ENCODE assay signal across 20 mouse cellular contexts in the genomic region with DNA sequence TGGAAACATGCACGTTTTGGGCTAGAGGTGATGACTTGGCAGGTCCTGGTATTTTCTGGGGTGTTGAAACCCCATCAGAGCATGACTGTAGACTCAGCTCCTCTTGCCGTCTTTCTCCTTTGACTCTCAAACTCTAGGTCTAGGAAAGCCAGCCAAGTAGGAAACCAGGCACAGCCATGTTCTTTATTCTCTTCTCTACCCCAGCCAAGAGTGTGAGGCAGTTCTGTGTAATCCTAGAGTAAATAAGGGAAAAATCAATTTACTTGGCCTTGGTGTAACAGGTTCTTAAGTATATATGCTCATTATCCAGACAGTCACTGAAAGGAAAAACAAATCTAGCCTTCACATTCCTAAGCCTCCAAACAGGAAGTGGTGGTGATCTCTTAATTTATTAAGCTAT.
"Had no signal": no experiment of that assay in that cellular context is flagged by ENCODE, and none has a peak within 500 bp of the region (broad histone marks: within the 10 kb centered on the region; RNA-seq: fewer than 3 reads in every experiment).

No protein-coding gene starts in this region.

- H3K9ac ChIP-seq: limb, embryonic 13.5 days; liver, embryonic 13.5 days; lung, embryonic 14.5 days; midbrain, embryonic 12.5 days; midbrain, embryonic 15.5 days; neural tube, embryonic 12.5 days; neural tube, embryonic 15.5 days had no signal

- H3K9me3 ChIP-seq: limb, embryonic 10.5 days; limb, embryonic 13.5 days; liver, embryonic 13.5 days; midbrain, embryonic 12.5 days; midbrain, embryonic 15.5 days; neural tube, embryonic 12.5 days; neural tube, embryonic 15.5 days had no signal

- H3K4me1 ChIP-seq: limb, embryonic 10.5 days; limb, embryonic 13.5 days; midbrain, embryonic 12.5 days; midbrain, embryonic 15.5 days; neural tube, embryonic 12.5 days; neural tube, embryonic 15.5 days had no signal

- H3K4me2 ChIP-seq: limb, embryonic 13.5 days; liver, embryonic 13.5 days; lung, embryonic 14.5 days; midbrain, embryonic 12.5 days; midbrain, embryonic 15.5 days; neural tube, embryonic 12.5 days; neural tube, embryonic 15.5 days had no signal

- ATAC-seq: intestine, postnatal 0 days; lung, postnatal 0 days; midbrain, embryonic 15.5 days had no signal

- H3K27me3 ChIP-seq: limb, embryonic 13.5 days; liver, embryonic 13.5 days; midbrain, embryonic 12.5 days; midbrain, embryonic 15.5 days; neural tube, embryonic 12.5 days; neural tube, embryonic 15.5 days had no signal

- H3K27ac ChIP-seq: limb, embryonic 10.5 days; limb, embryonic 13.5 days; liver, embryonic 13.5 days; macrophage; midbrain, embryonic 12.5 days; midbrain, embryonic 15.5 days; neural tube, embryonic 12.5 days; neural tube, embryonic 15.5 days had no signal

- DNase-seq: kidney, adult 9 months; kidney, postnatal 14 days; kidney, postnatal 4 days; layer of hippocampus, adult 9-11 months; liver, embryonic 13.5 days; lung, embryonic 14.5 days; right cerebral cortex, adult 18-20 months; right cerebral cortex, postnatal 14 days; right cerebral cortex, postnatal 4 days; thymus, adult 18-20 months; thymus, postnatal 36 days had no signal

- H3K4me3 ChIP-seq: limb, embryonic 10.5 days; limb, embryonic 13.5 days; liver, embryonic 13.5 days; midbrain, embryonic 12.5 days; midbrain, embryonic 15.5 days; neural tube, embryonic 12.5 days; neural tube, embryonic 15.5 days had no signal
